Mouse (Mus musculus) regulatory T cell (primary cell): Measurements from ENCODE around the gene Gm10153.
"Not testable (repeated sequence)": the region's sequence is repeated elsewhere in the genome, so short reads cannot be mapped to it uniquely, and the experiment has no call there.

Source experiments
- in situ Hi-C: fragments of 300-600 bp; cut with MboI, MseI; formaldehyde crosslinking; loops from one replicate; pipeline ENCODE4 v1.15.1; 2025; ENCODE audit warnings: high pct_unique_total_duplicates

Gene Gm10153

DNA sequence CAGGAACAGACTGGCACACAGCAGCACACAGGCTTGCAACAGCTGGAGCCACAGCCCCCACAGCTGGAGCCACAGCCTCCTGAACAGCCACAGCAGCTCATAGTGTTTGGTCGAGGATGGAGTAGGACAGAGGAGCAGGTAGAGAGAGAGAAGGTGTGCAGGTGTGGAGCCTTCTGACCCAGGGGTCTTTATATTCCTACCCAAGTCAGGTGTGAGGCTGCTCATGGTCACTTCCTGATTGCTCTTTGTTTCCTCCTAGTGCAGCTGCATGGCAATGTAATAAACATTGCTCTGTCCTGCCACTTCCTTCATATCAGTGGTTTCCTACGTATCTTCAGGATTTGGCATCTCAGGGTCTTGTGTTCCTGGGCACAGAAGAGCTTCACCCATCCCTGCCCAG, at the start of gene Gm10153:
Gene Gm10153, minus strand, starts transcription at position 101 of the 400 bp plus-strand sequence.
- in situ Hi-C loops: no loop called here

DNA sequence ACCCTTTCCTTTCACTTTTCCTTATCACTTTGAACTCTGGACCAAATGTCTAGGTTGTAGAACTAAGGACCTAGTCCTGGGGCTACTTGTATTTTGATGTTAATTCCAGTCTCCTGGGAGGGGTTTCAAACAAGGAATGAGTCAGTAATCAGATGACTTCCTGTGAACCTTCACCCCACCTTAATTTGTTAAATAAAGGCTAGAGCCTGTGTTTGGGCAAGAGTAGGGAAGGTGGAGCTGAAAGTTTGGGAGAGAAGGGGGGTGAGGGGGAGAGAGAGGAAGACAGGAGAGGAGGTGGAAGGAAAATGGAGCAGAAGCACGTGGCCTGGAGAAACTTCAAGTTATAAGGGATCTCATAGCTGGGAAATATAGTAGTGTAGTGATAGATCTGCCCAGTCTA, 41.4 kb upstream of the Gm10153 start:
- in situ Hi-C loops: no loop called here

- in situ Hi-C loops: not testable (repeated sequence)
These were observed 39.7 kb upstream of the Gm10153 start, which contains the start of gene Krtap5-5 for GRCm38 (mm10) chr7:142229871-142230270. Krtap5-5 (minus strand) TSS chr7:142229971.

GRCm38 (mm10) chr7:142224518-142224917, 34.3 kb upstream of the Gm10153 start:
- in situ Hi-C loops: no loop called here

DNA sequence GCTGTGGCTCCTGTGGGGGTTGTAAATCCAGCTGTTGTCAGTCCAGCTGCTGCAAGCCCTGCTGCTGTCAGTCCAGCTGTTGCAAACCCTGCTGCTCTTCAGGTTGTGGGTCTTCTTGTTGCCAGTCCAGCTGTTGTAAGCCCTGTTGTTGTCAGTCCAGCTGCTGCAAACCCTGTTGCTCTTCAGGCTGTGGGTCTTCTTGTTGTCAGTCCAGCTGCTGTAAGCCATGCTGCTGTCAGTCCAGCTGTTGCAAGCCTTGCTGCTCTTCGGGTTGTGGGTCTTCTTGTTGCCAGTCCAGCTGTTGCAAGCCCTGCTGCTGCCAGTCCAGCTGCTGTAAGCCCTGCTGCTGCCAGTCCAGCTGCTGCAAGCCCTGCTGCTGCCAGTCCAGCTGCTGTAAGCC, 21.9 kb upstream of the Gm10153 start:
- in situ Hi-C loops: not testable (repeated sequence)

GRCm38 (mm10) chr7:142211559-142211958, 21.4 kb upstream of the Gm10153 start, which contains the start of gene Gm7579:
Gm7579 (plus strand) TSS chr7:142211859.
- in situ Hi-C loops: no loop called here

DNA sequence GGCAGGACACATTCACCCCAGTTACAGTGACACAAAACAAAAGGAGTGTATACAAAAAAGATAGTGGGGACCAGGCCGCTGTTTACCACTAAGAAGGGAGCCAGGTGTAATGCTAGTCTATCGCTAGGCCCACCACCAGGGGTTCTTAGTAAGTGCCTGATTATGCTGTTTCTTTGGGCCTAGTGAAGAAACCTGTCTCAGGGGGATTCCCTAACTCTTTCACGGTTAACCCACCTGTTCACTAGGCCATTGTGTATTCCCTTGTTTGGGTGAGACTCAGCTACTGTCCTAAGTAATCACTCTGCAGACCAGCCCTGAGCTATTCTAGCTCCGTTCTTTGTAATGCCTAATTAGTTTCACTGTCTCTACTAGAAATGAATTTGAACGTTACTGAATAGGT, 16.7 kb upstream of the Gm10153 start:
- in situ Hi-C loops: loop anchor here (10.0 kb wide), 1 partner anchor 978 kb away; no protein-coding TSS in a partner anchor

DNA sequence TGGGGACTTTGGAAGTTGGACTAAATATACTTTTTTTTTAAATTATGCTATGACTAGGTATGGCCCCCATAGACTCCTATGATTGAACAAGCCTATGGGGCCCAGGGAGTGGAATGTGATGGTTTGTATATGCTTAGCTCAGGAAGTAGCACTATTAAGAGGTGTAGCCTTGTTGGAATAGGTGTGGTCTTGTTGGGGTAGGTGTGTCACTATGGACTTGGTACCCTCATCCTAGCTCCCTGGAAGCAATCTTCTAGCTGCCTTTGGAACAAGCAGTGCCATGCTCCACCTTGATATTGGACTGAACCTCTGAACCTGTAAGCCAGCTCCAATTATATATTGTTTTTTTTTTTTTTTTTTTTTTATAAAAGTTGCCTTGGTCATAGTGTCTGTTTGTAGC, 15.3 kb upstream of the Gm10153 start:
- in situ Hi-C loops: loop anchor here (10.0 kb wide), 1 partner anchor 979 kb away; no protein-coding TSS in a partner anchor

GRCm38 (mm10) chr7:142201064-142201463, 10.9 kb upstream of the Gm10153 start, which contains the start of gene Krtap5-3:
Krtap5-3 (plus strand) TSS chr7:142201364.
- in situ Hi-C loops: loop anchor here (10.0 kb wide), 1 partner anchor 984 kb away; no protein-coding TSS in a partner anchor

DNA sequence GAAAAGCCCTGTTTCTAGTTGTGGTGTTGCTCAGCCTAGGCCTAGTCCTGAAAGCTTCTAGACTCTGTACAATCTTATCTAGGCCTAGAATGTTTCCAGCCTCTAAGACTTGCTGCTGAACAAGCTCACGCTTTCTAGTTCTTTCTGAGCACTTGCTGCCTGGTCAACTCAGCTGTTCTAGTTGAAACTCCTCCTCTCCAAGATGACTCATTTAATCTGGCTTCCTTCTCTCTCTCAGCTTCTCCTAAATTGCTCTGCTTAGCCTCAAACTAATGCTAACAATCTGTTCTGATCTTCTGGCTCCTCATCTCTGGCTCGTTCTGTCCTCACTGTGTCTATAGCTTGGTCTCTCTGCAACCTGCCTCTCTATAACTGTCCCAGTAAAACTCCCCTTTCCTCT, 8.6 kb upstream of the Gm10153 start:
- in situ Hi-C loops: no loop called here

DNA sequence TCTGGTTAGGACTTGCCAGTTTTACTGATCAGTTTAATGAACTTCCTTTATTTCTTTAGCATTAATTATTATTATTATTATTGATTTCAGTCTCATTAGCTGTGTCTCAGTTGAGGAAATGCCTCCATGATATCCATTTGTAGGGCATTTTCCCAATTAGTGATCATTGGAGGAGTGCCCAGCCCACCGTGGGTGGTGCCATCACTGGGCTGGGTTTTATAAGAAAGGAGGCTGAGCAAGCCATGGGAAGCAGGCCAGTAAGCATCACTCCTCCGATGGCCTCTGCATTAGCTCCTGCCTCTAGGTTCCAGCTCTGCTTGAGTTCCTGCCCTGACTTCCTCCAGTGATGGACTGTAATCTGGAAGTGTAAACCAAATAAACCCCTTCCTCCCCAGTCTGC, 2.0 kb downstream of the Gm10153 start:
- in situ Hi-C loops: no loop called here

DNA sequence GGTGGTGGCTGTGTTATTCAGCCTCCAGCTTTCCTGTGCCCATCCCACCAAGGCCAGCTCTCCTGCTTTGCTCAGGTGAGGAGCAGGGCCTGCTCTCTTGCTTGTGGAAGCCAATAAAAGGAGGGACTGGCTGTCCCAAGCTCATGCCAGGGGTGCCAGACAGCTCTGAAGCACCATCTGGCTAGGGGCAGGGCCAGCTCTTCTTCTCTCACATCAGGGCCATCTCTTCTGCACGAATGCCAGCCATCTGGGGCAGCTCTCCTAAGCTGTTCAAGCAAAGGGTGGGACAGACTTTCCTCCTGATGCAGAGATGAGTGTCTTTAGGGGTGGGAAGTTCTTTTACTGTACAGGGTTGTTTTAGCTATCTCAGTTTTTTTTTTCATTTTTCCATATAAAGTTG, 9.2 kb downstream of the Gm10153 start:
- in situ Hi-C loops: no loop called here

GRCm38 (mm10) chr7:142178685-142179084, 11.5 kb downstream of the Gm10153 start:
- in situ Hi-C loops: no loop called here

DNA sequence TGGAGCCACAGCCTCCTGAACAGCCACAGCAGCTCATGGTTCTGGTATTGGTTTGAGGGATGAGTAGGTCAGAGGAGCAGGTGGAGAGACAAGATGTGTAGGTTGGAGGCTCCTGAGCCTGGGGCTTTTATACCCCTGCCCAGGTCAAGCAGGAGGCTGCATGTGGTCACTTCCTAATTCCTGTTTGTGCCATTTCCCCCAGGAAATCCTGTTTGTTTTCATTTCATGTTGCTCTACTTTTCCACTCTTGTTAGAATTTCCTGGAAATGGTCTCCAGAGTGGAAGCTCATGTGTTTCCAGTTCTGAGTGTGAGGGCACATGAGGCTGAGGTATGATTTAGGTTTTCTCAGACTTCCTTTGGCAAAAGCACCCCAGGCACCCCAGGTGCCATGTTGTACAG, 14.3 kb downstream of the Gm10153 start, which contains the start of gene Krtap5-2:
Gene Krtap5-2, minus strand, starts transcription at position 101 of the 400 bp plus-strand sequence.
- in situ Hi-C loops: not testable (repeated sequence)

- in situ Hi-C loops: loop anchor here (10.0 kb wide), 1 partner anchor 425 kb away; no protein-coding TSS in a partner anchor
These were observed 20.4 kb downstream of the Gm10153 start for GRCm38 (mm10) chr7:142169836-142170235.

DNA sequence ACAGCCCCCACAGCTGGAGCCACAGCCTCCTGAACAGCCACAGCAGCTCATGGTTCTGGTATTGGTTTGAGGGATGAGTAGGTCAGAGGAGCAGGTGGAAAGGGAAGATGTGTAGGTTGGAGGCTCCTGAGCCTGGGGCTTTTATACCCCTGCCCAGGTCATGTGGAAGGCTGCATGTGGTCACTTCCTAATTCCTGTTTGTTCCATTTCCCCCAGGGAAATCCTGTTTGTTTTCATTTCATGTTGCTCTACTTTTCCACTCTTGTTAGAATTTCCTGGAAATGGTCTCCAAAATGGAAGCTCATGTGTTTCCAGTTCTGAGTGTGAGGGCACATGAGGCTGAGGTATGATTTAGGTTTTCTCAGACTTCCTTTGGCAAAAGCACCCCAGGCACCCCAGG, 24.6 kb downstream of the Gm10153 start, which contains the start of gene Gm4553:
Gene Gm4553, minus strand, starts transcription at position 101 of the 400 bp plus-strand sequence.
- in situ Hi-C loops: loop anchor here (10.0 kb wide), 1 partner anchor 421 kb away; no protein-coding TSS in a partner anchor

DNA sequence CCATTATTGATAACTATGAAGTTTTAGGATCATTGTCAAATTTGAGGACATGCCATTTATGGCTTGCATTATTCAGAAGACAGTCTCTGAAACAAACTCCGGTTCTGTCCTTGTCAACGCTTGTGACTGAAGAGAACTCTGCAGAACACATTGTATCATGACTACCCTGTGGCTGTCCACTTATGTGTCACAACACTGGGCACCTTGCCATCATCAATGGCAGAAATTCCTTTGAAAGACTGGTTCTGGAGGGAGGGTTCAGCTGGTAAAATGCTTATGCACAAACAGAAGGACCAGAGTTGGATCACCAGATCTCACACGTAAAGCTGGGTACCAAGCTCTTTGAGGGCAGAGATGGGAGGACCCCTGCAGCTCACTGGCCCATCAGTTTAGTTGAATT, 30.8 kb downstream of the Gm10153 start:
- in situ Hi-C loops: no loop called here

- in situ Hi-C loops: not testable (repeated sequence)
These were observed 33.2 kb downstream of the Gm10153 start, which contains the start of gene Gm29735 for GRCm38 (mm10) chr7:142157013-142157412. Gm29735 (minus strand) TSS chr7:142157113.

DNA sequence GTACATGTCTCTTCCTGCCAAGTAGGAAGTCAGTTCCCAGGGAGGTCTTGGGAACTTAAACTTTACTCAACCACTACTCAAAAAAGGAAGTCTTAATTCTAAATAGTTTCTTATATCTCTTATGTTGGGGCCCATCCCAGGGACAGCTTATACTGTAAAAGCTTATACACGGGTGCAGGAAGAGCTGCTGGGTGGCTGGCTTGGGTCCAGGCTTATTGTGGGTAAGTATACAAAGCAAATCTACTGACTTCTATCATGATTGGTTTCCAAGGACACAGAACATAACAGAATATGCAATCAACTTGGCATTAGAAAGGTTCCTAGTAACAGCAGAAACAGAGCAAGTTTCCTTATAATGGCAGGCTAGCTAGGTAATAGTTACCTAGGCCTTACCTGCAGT, 34.9 kb downstream of the Gm10153 start:
- in situ Hi-C loops: no loop called here

DNA sequence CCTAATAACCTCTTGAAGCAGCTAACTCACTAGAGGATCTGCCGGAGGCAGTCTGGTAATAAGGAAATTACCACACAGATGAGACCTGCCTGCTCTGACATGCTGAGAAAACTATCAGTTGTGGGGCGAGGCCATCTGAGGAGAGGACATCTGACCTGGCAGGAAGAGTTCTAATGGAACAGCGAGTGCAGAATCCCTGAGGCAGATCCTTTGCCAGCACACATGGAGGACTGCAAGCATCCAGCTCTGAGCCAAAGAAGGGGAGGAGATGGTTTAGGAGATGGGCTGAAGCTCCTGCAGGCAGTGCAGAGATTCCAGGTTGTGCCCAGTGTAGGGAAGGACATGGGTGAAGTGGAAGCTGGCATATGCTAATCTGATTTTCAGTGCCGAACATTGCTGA, 38.0 kb downstream of the Gm10153 start:
- in situ Hi-C loops: no loop called here

GRCm38 (mm10) chr7:142148633-142149032, 41.6 kb downstream of the Gm10153 start:
- in situ Hi-C loops: loop anchor here (5.0 kb wide), 1 partner anchor 104 kb away; no protein-coding TSS in a partner anchor

GRCm38 (mm10) chr7:142146033-142146432, 44.2 kb downstream of the Gm10153 start:
- in situ Hi-C loops: loop anchor here (5.0 kb wide), 1 partner anchor 106 kb away; no protein-coding TSS in a partner anchor

DNA sequence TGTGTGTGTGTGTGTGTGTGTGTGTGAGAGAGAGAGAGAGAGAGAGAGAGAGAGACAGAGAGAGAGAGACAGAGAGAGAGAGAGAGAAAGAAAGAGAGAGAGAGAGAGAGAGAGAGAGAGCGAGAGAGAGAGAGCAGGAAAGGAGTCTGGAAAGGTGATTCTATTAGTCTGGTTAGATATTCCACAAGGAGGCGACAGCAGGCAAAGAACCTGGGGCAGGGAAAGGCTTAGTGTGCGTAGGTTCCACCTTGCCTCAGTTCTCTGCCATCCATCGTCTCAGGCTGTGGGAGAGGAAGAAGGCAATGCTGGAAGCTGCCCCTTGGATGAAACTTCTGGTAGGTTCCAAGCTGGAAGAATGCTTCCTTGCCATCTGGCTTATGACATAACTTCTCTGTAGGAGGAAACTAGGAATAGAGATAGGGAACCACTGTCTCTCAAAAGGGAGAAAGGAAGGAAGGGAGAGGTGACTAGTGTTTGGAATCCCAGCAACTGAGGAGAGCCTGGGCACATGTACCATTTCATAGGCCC, 44.7 kb downstream of the Gm10153 start:
- in situ Hi-C loops: loop anchor here (5.0 kb wide), 1 partner anchor 107 kb away; no protein-coding TSS in a partner anchor
